Mouse (Mus musculus) ovary, adult 18-20 months (tissue): Measurements from ENCODE around the gene Nanos3.

ENCODE experiments used
- DNase-seq: peaks from one replicate; pipeline ENCODE4 v3.0.0; 2022; ENCODE audit warnings: low spot score, mixed read lengths

Nanos3 gene

GRCm38 (mm10) chr8:84201545-84202245 lies 16.7 kb upstream of the Nanos3 start:
- peak; percentile 67 for DNase-seq

- peak; percentile 73 for DNase-seq
Observed at GRCm38 (mm10) chr8:84200652-84201544, 15.9 kb upstream of the Nanos3 start.

GRCm38 (mm10) chr8:84200126-84200555 lies 15.1 kb upstream of the Nanos3 start:
- DNase-seq = no peak

GRCm38 (mm10) chr8:84199348-84200125 lies 14.5 kb upstream of the Nanos3 start:
- DNase-seq = no peak

GRCm38 (mm10) chr8:84198871-84199270 lies 13.9 kb upstream of the Nanos3 start:
- DNase-seq = no peak

GRCm38 (mm10) chr8:84197922-84198774 lies 13.1 kb upstream of the Nanos3 start:
- peak; percentile 90 for DNase-seq

- peak; percentile 83 for DNase-seq
Observed at GRCm38 (mm10) chr8:84197141-84197921, 12.3 kb upstream of the Nanos3 start.

GRCm38 (mm10) chr8:84194224-84194743 lies 9.3 kb upstream of the Nanos3 start:
- no peak for DNase-seq

GRCm38 (mm10) chr8:84193566-84193965 lies 8.5 kb upstream of the Nanos3 start:
- DNase-seq = no peak

- DNase-seq = no peak
Observed at GRCm38 (mm10) chr8:84193161-84193560, 8.1 kb upstream of the Nanos3 start.

GRCm38 (mm10) chr8:84192555-84192954 lies 7.5 kb upstream of the Nanos3 start:
- peak; percentile 70 for DNase-seq

GRCm38 (mm10) chr8:84192023-84192422 lies 7.0 kb upstream of the Nanos3 start:
- DNase-seq = peak; percentile 69

GRCm38 (mm10) chr8:84190191-84190867 lies 5.3 kb upstream of the Nanos3 start:
- DNase-seq = no peak

GRCm38 (mm10) chr8:84189603-84190002 lies 4.6 kb upstream of the Nanos3 start:
- DNase-seq = no peak

GRCm38 (mm10) chr8:84188671-84189070 lies 3.7 kb upstream of the Nanos3 start:
- no peak for DNase-seq

GRCm38 (mm10) chr8:84187065-84187755 lies 2.2 kb upstream of the Nanos3 start:
- DNase-seq = no peak

GRCm38 (mm10) chr8:84186547-84186946 lies 1.5 kb upstream of the Nanos3 start:
- DNase-seq = peak; percentile 55

GRCm38 (mm10) chr8:84184085-84185043 lies 653 bp downstream of the Nanos3 start:
- no peak for DNase-seq
